Mouse (Mus musculus) G1E-ER4 (cell line): Measurements from ENCODE around the gene Rhot2. TPM values are rescaled to one million over a fixed set of nuclear protein-coding genes. Genes with fewer than 3 reads are reported as not detected.

Experiments used
- GATA1 ChIP-seq: IDR thresholded peaks from one replicate; pipeline ENCODE4 v1.8.0; 2012; ENCODE audit warnings: low read length, inconsistent platforms
- polyA plus RNA-seq: library from polyadenylated mRNA; stranded (reverse); fragments of >175 nt; gene quantifications from 2 replicates; pipeline ENCODE4 v1.2.3, GENCODE M21; 2012

Gene Rhot2
- polyA plus RNA-seq, 1 experiment: 251 TPM

- TF ChIP-seq GATA1: no peak
Observed at GRCm38 (mm10) chr17:25864311-25864710, 19.7 kb upstream of the Rhot2 start.

- TF ChIP-seq GATA1: no peak
Observed at GRCm38 (mm10) chr17:25863681-25864080, 19.0 kb upstream of the Rhot2 start.

- TF ChIP-seq GATA1: no peak
Observed at GRCm38 (mm10) chr17:25861704-25862612, 17.3 kb upstream of the Rhot2 start.

GRCm38 (mm10) chr17:25860832-25861703 is 16.4 kb upstream of the Rhot2 start, which contains the start of gene Wdr90:
Gene Wdr90 (minus strand): TSS chr17:25861501.
- no peak for TF ChIP-seq GATA1

- no peak for TF ChIP-seq GATA1
Observed at GRCm38 (mm10) chr17:25860229-25860628, 15.6 kb upstream of the Rhot2 start.

GRCm38 (mm10) chr17:25843636-25844395 is 835 bp downstream of the Rhot2 start:
- no peak for TF ChIP-seq GATA1

GRCm38 (mm10) chr17:25843122-25843521 is 1.5 kb downstream of the Rhot2 start:
- TF ChIP-seq GATA1: no peak

GRCm38 (mm10) chr17:25842509-25842908 is 2.1 kb downstream of the Rhot2 start:
- no peak for TF ChIP-seq GATA1

- TF ChIP-seq GATA1: no peak
Observed at GRCm38 (mm10) chr17:25841117-25841880, 3.4 kb downstream of the Rhot2 start, which contains the start of gene Gm20683. Gene Gm20683 (minus strand): TSS chr17:25841763.

GRCm38 (mm10) chr17:25840519-25840918 is 4.1 kb downstream of the Rhot2 start:
- no peak for TF ChIP-seq GATA1

GRCm38 (mm10) chr17:25839455-25840235 is 5.0 kb downstream of the Rhot2 start:
- TF ChIP-seq GATA1: no peak

- no peak for TF ChIP-seq GATA1
Observed at GRCm38 (mm10) chr17:25838904-25839303, 5.7 kb downstream of the Rhot2 start.

GRCm38 (mm10) chr17:25837533-25837932 is 7.1 kb downstream of the Rhot2 start:
- TF ChIP-seq GATA1: no peak

GRCm38 (mm10) chr17:25837076-25837410 is 7.6 kb downstream of the Rhot2 start, which contains the start of gene Rhbdl1:
Gene Rhbdl1 (minus strand): TSS chr17:25837295.
- TF ChIP-seq GATA1: no peak
